Mouse (Mus musculus): ENCODE results near the gene Nt5c2. TPM values are rescaled to one million over a fixed set of nuclear protein-coding genes. Genes with fewer than 3 reads are reported as not detected.

Nt5c2 gene
- polyA plus RNA-seq, 1 experiment, result 0.55 TPM

DNA sequence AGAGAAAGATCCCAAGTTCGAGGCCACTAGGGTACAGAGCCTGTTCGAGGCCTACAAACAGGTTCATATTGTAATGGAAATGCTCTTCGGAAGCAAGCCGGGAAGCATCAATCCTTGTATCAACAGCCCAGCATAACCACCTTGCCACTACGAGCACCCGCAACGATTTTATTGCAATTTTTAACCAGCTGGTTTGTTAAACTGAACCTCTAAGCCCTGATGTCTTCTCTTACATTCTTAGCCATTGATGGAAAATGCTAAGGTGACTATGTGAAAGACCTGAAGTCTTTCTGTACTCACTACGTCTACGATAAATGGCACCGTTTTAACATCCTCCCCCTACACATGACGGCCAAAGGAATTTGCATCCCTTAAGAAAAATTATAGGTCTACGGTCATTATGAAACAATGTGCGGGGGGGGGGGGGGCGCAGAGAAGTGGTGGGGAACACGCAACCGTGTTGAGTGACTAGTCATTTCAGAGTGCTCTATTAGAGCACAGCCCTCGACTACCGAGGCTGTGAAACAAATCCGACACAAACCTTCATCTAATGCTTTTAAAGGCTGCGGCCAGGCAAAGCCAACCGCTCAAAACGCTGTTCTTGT lies 53.8 kb downstream of the Nt5c2 start:
- peaks cover 31% of the 10 kb centered on the region for H3K36me3 ChIP-seq (ENCODE audit: control insufficient read depth)
- no peaks in the 10 kb centered on the region for H3K9me3 ChIP-seq (ENCODE audit: control insufficient read depth, low read length)
- H3K27me3 ChIP-seq (ENCODE audit: control insufficient read depth), result no peaks in the 10 kb centered on the region
- peaks cover 67% of the 10 kb centered on the region for H3K4me1 ChIP-seq (ENCODE audit: control insufficient read depth)
- TF ChIP-seq GATA1 (IDR thresholded peaks at IDR 0.05; ENCODE audit: low read length), result no peak
- no peak for TF ChIP-seq TAL1 (IDR thresholded peaks at IDR 0.05; ENCODE audit: low read length)
- H3K4me3 ChIP-seq (replicated peaks), result peak overlapping the region; percentile 86

DNA sequence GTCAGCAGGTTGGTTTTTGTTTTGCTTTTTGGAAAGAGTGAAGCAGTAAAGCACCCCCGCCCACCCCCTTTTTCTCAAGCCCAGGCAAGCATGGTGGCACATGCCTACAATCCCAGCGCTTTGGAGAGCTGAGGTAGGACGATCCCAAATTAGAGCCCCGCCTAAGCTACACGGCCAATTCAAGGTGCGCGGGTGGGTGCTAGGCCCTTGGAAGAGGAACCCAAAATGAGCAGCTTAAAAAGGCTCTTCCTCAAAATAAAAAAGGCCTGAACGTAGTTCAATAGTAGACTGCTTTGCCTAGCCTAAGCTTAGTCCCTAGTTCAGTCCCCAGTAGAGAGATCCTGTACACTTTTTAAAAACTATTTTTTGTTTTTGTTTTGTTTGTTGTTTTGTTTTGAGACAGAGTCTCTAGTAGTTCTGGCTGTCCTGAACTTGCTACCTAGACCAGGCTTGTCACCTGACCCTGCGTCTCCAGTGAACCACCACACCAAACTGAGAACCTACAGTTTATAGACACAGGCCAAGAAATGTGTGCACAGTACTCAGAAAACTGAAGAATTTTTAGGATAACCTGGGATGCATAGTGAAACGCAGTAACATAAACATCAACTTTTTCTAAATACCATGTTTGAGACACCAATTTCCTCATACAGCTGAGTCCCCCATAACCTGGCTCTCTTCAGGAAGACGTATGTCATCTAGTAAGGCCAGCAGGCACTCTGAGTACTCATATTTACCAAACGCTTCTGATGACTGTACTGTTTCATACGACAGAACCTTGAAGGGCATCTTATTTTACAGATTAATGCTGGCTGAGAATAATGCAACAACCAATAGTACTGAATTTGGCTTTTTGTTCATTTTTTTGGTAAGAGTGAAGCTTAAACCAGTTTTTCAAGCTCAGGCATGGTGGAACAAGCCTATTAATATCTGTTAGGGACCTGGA lies 54.6 kb downstream of the Nt5c2 start:
- Histone ChIP-seq H3K36me3 (ENCODE audit: control insufficient read depth) (peaks cover 36% of the 10 kb centered on the region), H3K9me3 (ENCODE audit: control insufficient read depth, low read length) (no peaks in the 10 kb centered on the region), H3K27me3 (ENCODE audit: control insufficient read depth) (no peaks in the 10 kb centered on the region), H3K4me1 (ENCODE audit: control insufficient read depth) (peaks cover 71% of the 10 kb centered on the region), H3K4me3 (replicated peaks) (peak overlapping the region; percentile 86)
- TF ChIP-seq GATA1 (IDR thresholded peaks at IDR 0.05; ENCODE audit: low read length) (no peak), TAL1 (IDR thresholded peaks at IDR 0.05; ENCODE audit: low read length) (no peak)

DNA sequence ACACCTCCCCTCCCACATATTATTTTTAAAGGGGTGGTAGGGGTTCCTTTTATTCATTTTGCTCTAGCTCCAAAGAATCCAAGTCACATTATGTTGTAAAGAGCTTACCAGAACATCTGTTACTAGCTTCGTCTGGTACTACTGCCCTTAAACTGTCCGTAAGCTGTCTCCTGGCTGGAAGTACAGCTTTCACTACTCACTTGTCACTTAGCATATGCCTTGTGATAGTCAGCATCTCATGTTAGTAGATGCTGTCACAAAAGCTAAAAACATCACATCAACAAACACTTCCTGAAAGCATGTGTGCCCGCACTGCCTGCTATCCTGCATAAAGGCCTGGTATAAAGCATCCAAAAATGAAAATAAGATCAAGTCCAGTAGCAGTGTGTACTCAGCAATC lies 55.4 kb downstream of the Nt5c2 start:
- TF ChIP-seq GATA1 (IDR thresholded peaks at IDR 0.05; ENCODE audit: low read length) (no peak), TAL1 (IDR thresholded peaks at IDR 0.05; ENCODE audit: low read length) (no peak)
- H3K4me1 ChIP-seq (ENCODE audit: control insufficient read depth), result peaks cover 74% of the 10 kb centered on the region

DNA sequence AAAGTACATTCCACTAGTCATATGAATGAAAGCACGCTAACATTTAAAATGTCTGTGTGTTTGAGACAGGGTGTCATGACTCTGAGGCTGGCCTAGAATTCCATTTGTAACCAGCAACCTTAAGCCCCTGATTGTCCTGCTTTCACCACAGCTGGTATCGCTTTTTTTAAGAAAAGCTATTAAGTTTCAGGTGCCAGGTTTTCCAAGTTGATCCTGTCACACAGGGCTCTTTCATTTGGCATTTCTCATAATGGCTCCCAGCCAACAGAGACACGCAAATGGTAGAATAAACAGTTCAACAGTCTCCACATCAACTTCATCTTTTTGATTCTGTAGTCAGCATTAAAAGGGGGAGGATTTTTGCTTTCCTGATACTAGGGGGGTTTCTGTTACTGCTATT lies 56.4 kb downstream of the Nt5c2 start:
- Histone ChIP-seq H3K4me3 (replicated peaks) (no peak overlapping the region), H3K27me3 (ENCODE audit: control insufficient read depth) (no peaks in the 10 kb centered on the region), H3K4me1 (ENCODE audit: control insufficient read depth) (peaks cover 70% of the 10 kb centered on the region), H3K9me3 (ENCODE audit: control insufficient read depth, low read length) (no peaks in the 10 kb centered on the region), H3K36me3 (ENCODE audit: control insufficient read depth) (peaks cover 50% of the 10 kb centered on the region)
- no peak for TF ChIP-seq TAL1 (IDR thresholded peaks at IDR 0.05; ENCODE audit: low read length)
- no peak for TF ChIP-seq GATA1 (IDR thresholded peaks at IDR 0.05; ENCODE audit: low read length)

More for the DNA sequence above, 55.4 kb downstream of the Nt5c2 start:
- H3K36me3 ChIP-seq (ENCODE audit: control insufficient read depth), result peaks cover 44% of the 10 kb centered on the region
- H3K4me3 ChIP-seq (replicated peaks), result peak overlapping the region; percentile 86
- H3K27me3 ChIP-seq (ENCODE audit: control insufficient read depth), result no peaks in the 10 kb centered on the region
- no peaks in the 10 kb centered on the region for H3K9me3 ChIP-seq (ENCODE audit: control insufficient read depth, low read length)

DNA sequence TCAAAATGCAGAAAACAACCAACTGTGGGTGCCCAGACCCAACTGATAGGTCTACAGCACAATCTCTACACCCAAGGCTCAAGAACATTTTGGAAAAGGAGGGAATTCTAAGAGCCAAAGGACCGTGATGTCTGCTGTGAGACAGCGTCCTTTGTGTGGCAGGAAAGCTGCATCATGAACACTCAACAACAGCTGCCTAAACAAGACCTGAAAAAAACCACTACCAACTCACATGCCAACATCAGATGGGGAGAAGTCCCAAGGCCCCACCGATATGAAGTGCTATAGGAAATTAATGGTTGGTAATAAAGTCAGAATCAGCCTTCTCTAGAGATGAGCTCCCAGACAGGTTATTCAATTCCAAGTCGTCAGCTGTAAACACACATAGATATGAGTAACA lies 57.0 kb downstream of the Nt5c2 start:
- TF ChIP-seq GATA1 (IDR thresholded peaks at IDR 0.05; ENCODE audit: low read length) (no peak), TAL1 (IDR thresholded peaks at IDR 0.05; ENCODE audit: low read length) (no peak)
- Histone ChIP-seq H3K9me3 (ENCODE audit: control insufficient read depth, low read length) (no peaks in the 10 kb centered on the region), H3K36me3 (ENCODE audit: control insufficient read depth) (peaks cover 55% of the 10 kb centered on the region), H3K27me3 (ENCODE audit: control insufficient read depth) (no peaks in the 10 kb centered on the region), H3K4me3 (replicated peaks) (no peak overlapping the region), H3K4me1 (ENCODE audit: control insufficient read depth) (peaks cover 68% of the 10 kb centered on the region)

DNA sequence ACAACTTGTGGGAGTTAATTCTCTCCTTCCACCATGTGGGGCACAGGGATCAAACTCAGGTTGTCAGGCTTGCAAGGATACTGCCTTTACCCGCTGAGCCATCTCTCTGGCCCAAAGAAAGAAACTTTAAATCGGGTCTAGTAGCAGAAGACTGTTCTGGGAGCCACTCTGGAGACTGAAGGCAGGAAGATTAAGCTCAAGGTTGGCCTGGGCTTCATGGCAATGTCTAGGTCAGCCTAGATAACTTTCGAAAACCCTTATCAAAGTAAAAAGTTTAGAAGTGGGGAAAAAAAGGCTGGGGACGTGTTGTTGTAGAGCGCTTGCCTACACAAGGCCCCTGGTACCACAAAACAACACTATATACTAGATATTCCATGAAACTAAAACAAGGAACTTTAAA lies 58.0 kb downstream of the Nt5c2 start:
- H3K4me1 ChIP-seq (ENCODE audit: control insufficient read depth), result peaks cover 63% of the 10 kb centered on the region

DNA sequence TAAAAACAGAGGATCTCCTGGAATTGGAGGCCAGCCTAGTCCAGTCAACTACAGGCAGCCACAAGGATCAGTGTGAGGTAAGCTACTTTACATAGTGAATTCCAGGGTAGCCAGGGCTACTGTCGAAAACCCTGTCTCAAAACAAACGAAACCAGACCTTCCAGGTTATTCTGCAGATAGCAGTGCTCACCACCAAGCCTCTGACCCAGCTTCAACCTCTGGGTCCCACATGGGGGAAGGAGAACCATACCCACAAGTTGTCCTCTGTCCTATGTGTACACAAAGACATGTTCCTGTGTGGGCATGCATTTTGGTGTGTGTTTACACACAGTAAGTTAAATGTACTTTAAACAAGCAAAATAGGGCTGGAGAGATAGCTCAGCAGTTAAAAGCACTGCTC lies 58.5 kb downstream of the Nt5c2 start:
- TF ChIP-seq GATA1 (IDR thresholded peaks at IDR 0.05; ENCODE audit: low read length) (no peak), TAL1 (IDR thresholded peaks at IDR 0.05; ENCODE audit: low read length) (no peak)
- H3K4me3 ChIP-seq (replicated peaks), result no peak overlapping the region
- H3K4me1 ChIP-seq (ENCODE audit: control insufficient read depth), result peaks cover 63% of the 10 kb centered on the region
- peaks cover 70% of the 10 kb centered on the region for H3K36me3 ChIP-seq (ENCODE audit: control insufficient read depth)
- no peaks in the 10 kb centered on the region for H3K27me3 ChIP-seq (ENCODE audit: control insufficient read depth)
- no peaks in the 10 kb centered on the region for H3K9me3 ChIP-seq (ENCODE audit: control insufficient read depth, low read length)

More for the DNA sequence above, 58.0 kb downstream of the Nt5c2 start:
- TF ChIP-seq TAL1 (IDR thresholded peaks at IDR 0.05; ENCODE audit: low read length), result no peak
- TF ChIP-seq GATA1 (IDR thresholded peaks at IDR 0.05; ENCODE audit: low read length), result no peak
- Histone ChIP-seq H3K9me3 (ENCODE audit: control insufficient read depth, low read length) (no peaks in the 10 kb centered on the region), H3K36me3 (ENCODE audit: control insufficient read depth) (peaks cover 64% of the 10 kb centered on the region), H3K27me3 (ENCODE audit: control insufficient read depth) (no peaks in the 10 kb centered on the region), H3K4me3 (replicated peaks) (peak overlapping the region; percentile 38)

DNA sequence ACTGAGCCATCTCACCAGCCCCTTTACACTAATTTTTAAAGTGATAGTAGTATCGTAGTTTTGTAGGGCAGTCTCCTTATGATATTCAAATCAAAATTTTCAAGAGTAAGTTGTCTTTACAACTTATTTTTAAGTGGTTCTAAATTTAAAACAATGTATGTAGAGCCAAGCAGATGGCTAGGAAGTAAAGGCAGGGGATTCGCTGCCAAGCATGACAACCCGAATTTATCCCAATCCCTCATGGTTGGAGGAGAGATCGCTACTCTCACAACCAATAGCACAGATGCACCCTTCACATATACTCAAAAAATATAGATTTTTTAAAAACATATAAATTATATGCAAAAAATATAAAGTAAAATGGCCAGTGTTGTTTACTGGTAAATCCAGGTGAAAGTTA lies 59.3 kb downstream of the Nt5c2 start:
- H3K36me3 ChIP-seq (ENCODE audit: control insufficient read depth), result peaks cover 78% of the 10 kb centered on the region
- peaks cover 57% of the 10 kb centered on the region for H3K4me1 ChIP-seq (ENCODE audit: control insufficient read depth)
- no peak for TF ChIP-seq TAL1 (IDR thresholded peaks at IDR 0.05; ENCODE audit: low read length)
- TF ChIP-seq GATA1 (IDR thresholded peaks at IDR 0.05; ENCODE audit: low read length), result no peak
- H3K4me3 ChIP-seq (replicated peaks), result no peak overlapping the region
- H3K27me3 ChIP-seq (ENCODE audit: control insufficient read depth), result no peaks in the 10 kb centered on the region
- no peaks in the 10 kb centered on the region for H3K9me3 ChIP-seq (ENCODE audit: control insufficient read depth, low read length)

DNA sequence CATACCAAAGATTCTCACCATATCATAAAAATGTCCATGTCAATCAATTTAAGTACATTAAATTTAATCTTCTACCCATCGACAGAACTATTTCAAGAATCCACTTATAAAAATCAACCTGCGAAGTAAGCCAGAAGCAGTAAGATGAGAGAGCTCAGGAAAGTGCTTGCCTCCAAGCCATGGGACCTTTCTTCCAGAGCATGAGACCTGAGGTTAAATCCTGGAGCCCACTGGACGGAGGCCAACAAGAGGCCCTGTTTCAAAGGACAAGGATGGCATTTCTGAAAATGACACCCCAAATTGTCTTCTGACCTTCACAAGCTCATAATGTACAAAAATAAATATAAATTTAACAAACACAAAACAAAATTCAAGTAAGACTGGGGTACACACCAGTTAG lies 61.4 kb downstream of the Nt5c2 start:
- Histone ChIP-seq H3K4me3 (replicated peaks) (no peak overlapping the region), H3K27me3 (ENCODE audit: control insufficient read depth) (no peaks in the 10 kb centered on the region), H3K9me3 (ENCODE audit: control insufficient read depth, low read length) (no peaks in the 10 kb centered on the region), H3K36me3 (ENCODE audit: control insufficient read depth) (peaks cover 87% of the 10 kb centered on the region), H3K4me1 (ENCODE audit: control insufficient read depth) (peaks cover 36% of the 10 kb centered on the region)
- TF ChIP-seq TAL1 (IDR thresholded peaks at IDR 0.05; ENCODE audit: low read length) (no peak), GATA1 (IDR thresholded peaks at IDR 0.05; ENCODE audit: low read length) (no peak)
